ENCODE assay signal across 7 mouse cellular contexts in the genomic region with DNA sequence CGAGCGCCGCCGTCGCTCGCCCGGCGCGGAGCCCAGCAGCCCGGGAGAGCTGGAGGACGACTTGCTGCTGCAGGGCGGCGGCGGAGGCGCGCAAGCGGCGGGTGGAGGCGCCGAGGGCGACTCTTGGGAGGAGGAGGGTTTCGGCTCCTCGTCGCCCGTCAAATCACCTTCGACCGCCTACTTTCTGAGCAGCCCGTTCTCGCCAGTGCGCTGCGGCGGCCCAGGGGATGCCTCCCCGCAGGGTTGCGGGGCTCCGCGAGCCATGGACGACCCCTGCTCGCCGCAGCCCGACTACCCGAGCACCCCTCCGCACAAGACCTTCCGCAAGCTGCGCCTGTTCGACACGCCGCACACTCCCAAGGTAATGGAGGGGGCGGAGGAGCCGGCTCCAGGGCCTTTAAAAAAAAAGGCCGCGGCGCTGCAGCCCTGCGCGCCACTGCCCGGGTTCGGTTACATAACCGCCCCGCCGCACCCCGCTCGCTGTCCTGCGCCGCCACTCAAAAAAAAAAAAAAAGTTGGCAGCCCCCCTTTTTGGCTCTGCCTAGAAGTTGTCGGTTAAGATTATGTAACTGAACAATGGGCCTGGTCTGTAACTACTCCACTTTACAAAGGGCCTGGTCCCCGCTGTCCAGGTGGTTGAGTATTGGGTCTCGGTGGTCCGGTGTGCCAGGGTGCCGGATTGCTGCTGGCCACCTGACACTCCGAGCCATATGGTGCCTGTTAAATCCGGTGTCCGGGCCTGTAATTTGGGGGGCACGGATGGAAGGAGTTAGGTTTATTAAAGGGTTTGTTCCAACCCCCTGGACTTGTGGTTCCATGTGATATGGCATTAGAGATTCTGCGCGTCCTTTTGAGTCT. TPM values are rescaled to one million over a fixed set of nuclear protein-coding genes. Genes with fewer than 3 reads are reported as not detected.
A peak's percentile ranks its signal among the peaks of the same experiment; 100 is the strongest.
DNase-seq lines count a peak whose midpoint lies in the region; ATAC-seq lines count a peak whose summit lies in the region.

No protein-coding gene starts in this region.

- H3K9ac ChIP-seq in hindbrain, embryonic 13.5 days = peak overlapping the region; percentile 81

- under 1% methylated on average over 63 of the region's 74 CpGs for WGBS in hindbrain, embryonic 13.5 days

- no peaks in the 10 kb centered on the region for H3K36me3 ChIP-seq in hindbrain, embryonic 13.5 days

- H3K4me1 ChIP-seq in hindbrain, embryonic 13.5 days (replicated peaks) = peaks cover 12% of the 10 kb centered on the region

- H3K9me3 ChIP-seq in hindbrain, embryonic 13.5 days = no peaks in the 10 kb centered on the region

- peak overlapping the region; percentile 89 for H3K4me3 ChIP-seq in hindbrain, embryonic 13.5 days

- no peaks in the 10 kb centered on the region for H3K27me3 ChIP-seq in hindbrain, embryonic 13.5 days

- peak; percentile 29; the same call in 1 of the 2 replicates for ATAC-seq in hindbrain, embryonic 13.5 days (ENCODE audit: low FRiP score)

- peak; percentile 59 for DNase-seq in T-cell, adult 2 months (ENCODE audit: low spot score)
- DNase-seq in cerebellum, postnatal 10 days = peak; percentile 66 to 72
- peak; percentile 19 to 31 for DNase-seq in frontal cortex, postnatal 25 days (ENCODE audit: low spot score in 2 of 2)
- DNase-seq in left cerebral cortex, adult 11 months (ENCODE audit: low spot score) = peak; percentile 34
- peak; percentile 88 for DNase-seq in lung, postnatal 36 days
- peak; percentile 47 for DNase-seq in right cerebral cortex, postnatal 4 days

- H3K4me2 ChIP-seq in hindbrain, embryonic 13.5 days = peak overlapping the region; percentile 73

- H3K27ac ChIP-seq in hindbrain, embryonic 13.5 days = peak overlapping the region; percentile 83

RNA-seq across cellular contexts. Expression of a gene that starts 0.9 kb away (rescaled TPM):
- polyA plus RNA-seq in hindbrain, embryonic 13.5 days (2015; fragmentation: Nextera tagmentation; extraction: Ambion mirVana) = 5.2 TPM in 2 replicates

Comparison
In these comparisons a context has a peak if more than half of its experiments do, and no peak if none do; other contexts are left out.
1. Peak in every context shown above with its lines: DNase-seq, ATAC-seq, H3K4me3 ChIP-seq and H3K27ac ChIP-seq.
2. DNase-seq: peak in every context shown above with its lines; median percentile 88 in lung, postnatal 36 days; 69 in cerebellum, postnatal 10 days; 59 in T-cell, adult 2 months; 47 in right cerebral cortex, postnatal 4 days; 34 in left cerebral cortex, adult 11 months; 25 in frontal cortex, postnatal 25 days.